Mouse (Mus musculus) T-cell, adult 2 months (primary cell): ENCODE data around the gene Cdca7l.
"Not testable (repeated sequence)": the region's sequence is repeated elsewhere in the genome, so short reads cannot be mapped to it uniquely, and the experiment has no call there.

ENCODE experiments used
- DNase-seq: peaks from one replicate; pipeline ENCODE4 v3.0.0; 2022; ENCODE audit warnings: low spot score

The Cdca7l gene

GRCm38 (mm10) chr12:117862655-117863054 is 58.6 kb downstream of the Cdca7l start:
- no peak for DNase-seq

GRCm38 (mm10) chr12:117867708-117868564 is 63.8 kb downstream of the Cdca7l start:
- no peak for DNase-seq

GRCm38 (mm10) chr12:117872265-117872664 is 68.2 kb downstream of the Cdca7l start:
- DNase-seq, result no peak

GRCm38 (mm10) chr12:117878341-117878740 is 74.3 kb downstream of the Cdca7l start:
- DNase-seq, result no peak

GRCm38 (mm10) chr12:117884627-117885026 is 80.5 kb downstream of the Cdca7l start:
- no peak for DNase-seq

- no peak for DNase-seq
Observed at GRCm38 (mm10) chr12:117887422-117887821, 83.3 kb downstream of the Cdca7l start.

GRCm38 (mm10) chr12:117900798-117901197 is 96.7 kb downstream of the Cdca7l start:
- not testable (repeated sequence) for DNase-seq

- not testable (repeated sequence) for DNase-seq
Observed at GRCm38 (mm10) chr12:117901352-117901751, 97.3 kb downstream of the Cdca7l start.

- DNase-seq, result no peak
Observed at GRCm38 (mm10) chr12:117903671-117904070, 99.6 kb downstream of the Cdca7l start.

GRCm38 (mm10) chr12:117905232-117905840 is 101.2 kb downstream of the Cdca7l start:
- DNase-seq, result not testable (repeated sequence)

- no peak for DNase-seq
Observed at GRCm38 (mm10) chr12:117911396-117911795, 107.3 kb downstream of the Cdca7l start.

- DNase-seq, result no peak
Observed at GRCm38 (mm10) chr12:117914613-117915245, 110.6 kb downstream of the Cdca7l start.

GRCm38 (mm10) chr12:117915826-117916588 is 111.9 kb downstream of the Cdca7l start:
- DNase-seq, result no peak
